Mouse (Mus musculus) neural tube, embryonic 15.5 days (tissue): ENCODE results near the gene Dlgap1. TPM values are rescaled to one million over a fixed set of nuclear protein-coding genes. Genes with fewer than 3 reads are reported as not detected.

Experiments
- ATAC-seq: fragments of 200-750 bp; cut with Nextera tagmentation; 2 replicates; pipeline ENCODE4 v1.8.0; 2017; ENCODE audit warnings: mild to moderate bottlenecking, moderate TSS enrichment, moderate library complexity; ENCODE audit not compliant: low FRiP score
- H3K27ac ChIP-seq: fragments of 300-500 bp; sonication (generic); replicated peaks from 2 replicates; pipeline ENCODE4 v1.5.1; 2015; ENCODE audit warnings: mild to moderate bottlenecking, inconsistent platforms
- H3K27me3 ChIP-seq: fragments of 300-500 bp; sonication (generic); replicated peaks from 2 replicates; pipeline ENCODE4 v1.6.1; 2015; ENCODE audit warnings: inconsistent platforms
- H3K36me3 ChIP-seq: fragments of 300-500 bp; sonication (generic); 2 replicates; pipeline ENCODE4 v1.6.1; 2015; ENCODE audit warnings: inconsistent platforms
- H3K4me1 ChIP-seq: fragments of 300-500 bp; sonication (generic); 2 replicates; pipeline ENCODE4 v1.6.1; 2015; ENCODE audit warnings: inconsistent platforms
- H3K4me2 ChIP-seq: fragments of 300-500 bp; sonication (generic); 2 replicates; pipeline ENCODE4 v1.6.1; 2015; ENCODE audit warnings: inconsistent platforms, mild to moderate bottlenecking, moderate library complexity
- H3K4me3 ChIP-seq: fragments of 300-500 bp; sonication (generic); replicated peaks from 2 replicates; pipeline ENCODE4 v1.5.1; 2015; ENCODE audit warnings: mild to moderate bottlenecking, inconsistent platforms
- H3K9ac ChIP-seq: fragments of 300-500 bp; sonication (generic); replicated peaks from 2 replicates; pipeline ENCODE4 v1.6.1; 2015; ENCODE audit warnings: mild to moderate bottlenecking, inconsistent platforms
- H3K9me3 ChIP-seq: fragments of 300-500 bp; sonication (generic); replicated peaks from 2 replicates; pipeline ENCODE4 v1.6.1; 2016; ENCODE audit warnings: inconsistent platforms
- WGBS: fragments of 180-500 bp; shearing (Covaris S2); methylation state at CpG from one replicate; pipeline ENCODE4 v1.1.7; 2015; ENCODE audit warnings: mixed read lengths; 5-methylcytosine and 5-hydroxymethylcytosine counted together
- polyA plus RNA-seq: library from polyadenylated mRNA; unstranded; fragments of >200 nt; fragmentation: Nextera tagmentation; extraction: Ambion mirVana; gene quantifications from 2 replicates; pipeline ENCODE4 v1.2.1, GENCODE M21; 2015

The Dlgap1 gene
- polyA plus RNA-seq, 1 experiment from 2014 or later = 42.6 TPM

DNA sequence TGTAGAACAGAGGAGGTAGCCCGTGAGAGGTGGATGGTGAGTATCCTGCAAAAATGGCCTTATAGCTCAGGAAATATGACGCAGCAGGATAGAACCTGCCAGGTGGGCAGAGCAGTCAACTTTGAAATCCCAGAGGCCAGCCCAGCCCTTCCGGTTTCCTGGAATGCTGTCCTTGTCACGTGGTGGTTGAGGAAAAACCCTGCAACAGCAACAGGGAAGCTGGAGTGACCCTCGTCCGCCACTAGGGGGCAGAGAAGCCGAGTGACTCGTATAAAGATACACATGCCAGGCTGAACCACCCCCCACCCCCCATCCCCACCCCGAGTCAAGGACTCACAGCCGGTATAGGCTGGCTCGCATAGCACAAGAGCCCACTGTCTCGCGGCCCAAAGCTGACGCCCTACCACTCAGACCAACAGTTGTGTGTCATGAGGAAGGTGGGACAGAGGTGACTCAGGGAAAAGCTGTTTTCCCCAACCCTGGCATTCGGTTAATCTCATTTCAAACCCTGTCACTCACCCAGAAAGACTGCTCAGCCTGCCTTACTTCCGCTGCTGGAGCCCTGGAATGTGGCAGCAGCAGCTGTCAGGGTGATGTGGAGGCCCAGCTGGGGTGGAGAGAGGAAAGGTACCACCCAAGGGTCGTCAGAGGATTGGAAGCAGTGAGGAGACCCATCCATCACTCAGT lies 769.4 kb downstream of the Dlgap1 start:
- peak overlapping the region; percentile 27 for H3K4me3 ChIP-seq
- H3K27ac ChIP-seq = peak overlapping the region; percentile 41
- peak overlapping the region; percentile 60 for H3K4me2 ChIP-seq
- H3K9ac ChIP-seq = no peak overlapping the region
- H3K4me1 ChIP-seq = peaks cover 17% of the 10 kb centered on the region
- no peaks in the 10 kb centered on the region for H3K36me3 ChIP-seq
- no peaks in the 10 kb centered on the region for H3K9me3 ChIP-seq
- peak; percentile 82 for ATAC-seq
- WGBS = 3% methylated on average over 17 of the region's 17 CpGs
- H3K27me3 ChIP-seq = no peaks in the 10 kb centered on the region

DNA sequence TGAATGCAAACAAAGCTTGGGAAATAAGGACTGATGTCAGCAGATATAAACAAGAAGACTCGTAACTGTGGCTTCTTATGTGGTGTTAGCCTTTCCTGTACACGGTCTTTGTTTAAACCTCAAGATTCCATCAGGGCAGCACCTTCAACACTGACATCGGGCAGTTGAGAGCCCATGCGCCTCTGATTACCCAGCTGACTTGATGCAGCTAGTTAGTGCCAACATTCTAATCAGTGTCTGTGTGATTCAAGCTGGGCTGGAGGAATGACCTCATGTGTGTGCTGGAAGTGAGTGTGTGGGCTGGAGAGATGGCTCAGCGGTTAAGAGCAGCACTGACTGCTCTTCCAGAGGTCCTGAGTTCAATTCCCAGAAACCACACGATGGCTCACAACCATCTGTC lies 770.5 kb downstream of the Dlgap1 start:
- no peaks in the 10 kb centered on the region for H3K36me3 ChIP-seq
- no peak overlapping the region for H3K4me3 ChIP-seq
- no peak overlapping the region for H3K9ac ChIP-seq
- no peak for ATAC-seq
- H3K9me3 ChIP-seq = no peaks in the 10 kb centered on the region
- H3K4me2 ChIP-seq = no peak overlapping the region
- WGBS = 87% methylated on average over 6 of the region's 6 CpGs
- H3K4me1 ChIP-seq = peaks cover 17% of the 10 kb centered on the region
- H3K27ac ChIP-seq = no peak overlapping the region
- no peaks in the 10 kb centered on the region for H3K27me3 ChIP-seq

DNA sequence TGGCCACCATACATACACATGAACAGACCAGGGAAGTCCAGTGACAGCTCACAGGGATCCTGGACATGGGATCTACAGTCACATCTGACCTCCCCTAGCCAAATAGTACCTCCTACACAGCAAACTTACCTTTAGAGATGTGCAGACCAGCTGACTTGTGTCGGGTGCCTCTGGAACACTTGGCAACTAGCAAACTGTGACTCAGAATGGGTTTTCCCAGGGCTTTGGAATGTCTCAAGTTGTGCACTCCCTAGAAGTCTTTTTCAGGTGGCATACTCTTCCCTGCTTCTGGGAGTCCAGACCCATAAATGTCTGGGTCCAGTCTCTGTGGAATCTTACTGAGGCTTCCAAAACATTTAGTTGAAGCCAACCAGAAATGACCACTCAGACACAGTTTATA lies 772.8 kb downstream of the Dlgap1 start:
- no peaks in the 10 kb centered on the region for H3K36me3 ChIP-seq
- no peaks in the 10 kb centered on the region for H3K9me3 ChIP-seq
- ATAC-seq = no peak
- H3K4me1 ChIP-seq = peaks cover 19% of the 10 kb centered on the region
- H3K9ac ChIP-seq = no peak overlapping the region
- 96% methylated on average over 1 of the region's 1 CpGs for WGBS
- no peak overlapping the region for H3K27ac ChIP-seq
- H3K4me2 ChIP-seq = no peak overlapping the region
- H3K27me3 ChIP-seq = no peaks in the 10 kb centered on the region
- no peak overlapping the region for H3K4me3 ChIP-seq

DNA sequence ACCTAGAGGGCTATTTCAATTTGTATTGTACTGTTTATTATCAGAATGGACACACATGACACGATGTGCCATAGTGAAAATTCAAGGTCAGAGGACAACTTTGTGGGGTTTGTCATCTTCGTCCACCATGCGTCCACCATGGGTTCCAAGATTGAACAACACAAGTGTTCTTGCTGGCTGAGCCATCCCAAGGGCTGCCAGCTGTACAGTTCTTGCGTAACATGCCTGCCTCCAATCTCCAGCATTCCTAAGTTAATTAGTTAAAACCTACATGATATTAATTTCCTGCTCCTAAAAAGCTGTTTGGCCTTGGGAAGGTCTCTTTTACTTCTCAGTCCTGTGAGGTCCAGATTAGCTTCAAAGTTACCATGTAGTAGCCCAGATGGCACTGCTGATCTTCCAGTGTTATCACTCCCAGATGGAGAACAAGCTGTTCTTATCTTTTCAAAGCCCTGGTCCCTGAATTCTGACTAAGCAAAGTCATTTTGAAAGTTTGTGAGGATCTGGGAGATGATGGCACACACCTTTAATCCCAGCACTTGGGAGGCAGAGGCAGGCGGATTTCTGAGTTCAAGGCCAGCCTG lies 775.8 kb downstream of the Dlgap1 start:
- no peak for ATAC-seq
- H3K27ac ChIP-seq = no peak overlapping the region
- peaks cover 21% of the 10 kb centered on the region for H3K4me1 ChIP-seq
- no peak overlapping the region for H3K4me3 ChIP-seq
- no peaks in the 10 kb centered on the region for H3K36me3 ChIP-seq
- no peaks in the 10 kb centered on the region for H3K27me3 ChIP-seq
- WGBS = 96% methylated on average over 5 of the region's 5 CpGs
- no peaks in the 10 kb centered on the region for H3K9me3 ChIP-seq
- no peak overlapping the region for H3K4me2 ChIP-seq
- H3K9ac ChIP-seq = no peak overlapping the region

DNA sequence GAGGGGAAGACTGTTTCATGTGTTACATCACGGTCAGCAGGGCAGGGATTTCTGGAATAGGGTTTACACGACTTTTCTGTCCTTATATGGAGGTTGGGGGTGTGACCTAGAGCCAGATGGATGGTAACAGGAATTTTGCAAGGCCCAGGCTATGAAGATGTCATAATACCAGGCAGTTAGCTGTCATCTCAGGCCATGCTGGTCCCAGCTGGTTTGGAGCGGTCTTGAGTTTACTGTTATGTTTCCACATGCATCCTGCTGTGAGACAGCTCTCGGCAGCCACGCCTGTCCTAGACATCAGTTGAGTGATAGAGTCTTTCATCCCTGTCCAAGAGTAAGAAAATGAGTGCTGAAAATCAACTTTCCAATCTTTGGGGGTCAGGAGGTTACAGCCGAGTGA lies 776.5 kb downstream of the Dlgap1 start:
- Histone ChIP-seq H3K27me3 (0 out of 2 replicates have a peak, but pooled peaks cover 4% of the 10 kb centered on the region), H3K9ac (no peak overlapping the region), H3K27ac (no peak overlapping the region), H3K4me2 (no peak overlapping the region), H3K4me1 (peaks cover 21% of the 10 kb centered on the region), H3K36me3 (no peaks in the 10 kb centered on the region), H3K4me3 (no peak overlapping the region), H3K9me3 (no peaks in the 10 kb centered on the region)
- 78% methylated on average over 6 of the region's 6 CpGs for WGBS
- ATAC-seq = no peak

DNA sequence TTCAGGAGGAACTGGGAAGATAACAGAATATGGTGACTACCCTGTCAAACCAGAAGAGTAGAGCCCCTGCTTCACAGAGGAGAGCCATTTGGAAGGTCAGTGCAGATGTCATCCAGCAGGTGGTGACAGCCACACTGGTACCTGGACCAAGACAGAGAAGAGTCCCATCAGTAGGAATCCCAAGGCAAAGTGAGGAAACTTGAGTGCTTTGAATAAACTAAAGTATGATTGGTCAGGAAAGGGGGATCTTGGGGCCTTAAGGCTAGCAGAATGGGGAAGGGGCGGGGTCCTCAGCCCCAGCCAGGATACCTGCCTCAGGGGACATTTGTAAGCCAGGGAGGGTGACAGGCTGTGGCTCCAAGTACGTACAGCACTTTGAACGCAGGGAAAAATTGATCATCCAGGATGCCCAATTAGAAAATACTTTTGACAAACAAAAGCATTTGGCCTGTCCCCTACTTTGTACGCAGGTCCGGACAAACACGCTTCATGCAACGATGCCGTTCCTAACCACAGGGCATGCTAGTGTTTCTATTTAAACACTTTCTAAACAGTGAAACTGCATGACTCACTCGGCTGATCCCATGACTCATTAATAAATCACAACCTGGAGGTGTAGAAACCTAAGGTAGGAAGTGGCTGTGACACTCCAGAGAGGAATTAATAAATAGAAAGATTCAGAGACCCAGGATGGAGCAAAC lies 777.7 kb downstream of the Dlgap1 start:
- H3K4me2 ChIP-seq = no peak overlapping the region
- no peak for ATAC-seq
- peaks cover 28% of the 10 kb centered on the region for H3K4me1 ChIP-seq
- H3K27me3 ChIP-seq = 0 out of 2 replicates have a peak, but pooled peaks cover 6% of the 10 kb centered on the region
- WGBS = 28% methylated on average over 9 of the region's 9 CpGs
- no peak overlapping the region for H3K4me3 ChIP-seq
- no peaks in the 10 kb centered on the region for H3K9me3 ChIP-seq
- no peak overlapping the region for H3K9ac ChIP-seq
- H3K36me3 ChIP-seq = no peaks in the 10 kb centered on the region
- H3K27ac ChIP-seq = no peak overlapping the region

DNA sequence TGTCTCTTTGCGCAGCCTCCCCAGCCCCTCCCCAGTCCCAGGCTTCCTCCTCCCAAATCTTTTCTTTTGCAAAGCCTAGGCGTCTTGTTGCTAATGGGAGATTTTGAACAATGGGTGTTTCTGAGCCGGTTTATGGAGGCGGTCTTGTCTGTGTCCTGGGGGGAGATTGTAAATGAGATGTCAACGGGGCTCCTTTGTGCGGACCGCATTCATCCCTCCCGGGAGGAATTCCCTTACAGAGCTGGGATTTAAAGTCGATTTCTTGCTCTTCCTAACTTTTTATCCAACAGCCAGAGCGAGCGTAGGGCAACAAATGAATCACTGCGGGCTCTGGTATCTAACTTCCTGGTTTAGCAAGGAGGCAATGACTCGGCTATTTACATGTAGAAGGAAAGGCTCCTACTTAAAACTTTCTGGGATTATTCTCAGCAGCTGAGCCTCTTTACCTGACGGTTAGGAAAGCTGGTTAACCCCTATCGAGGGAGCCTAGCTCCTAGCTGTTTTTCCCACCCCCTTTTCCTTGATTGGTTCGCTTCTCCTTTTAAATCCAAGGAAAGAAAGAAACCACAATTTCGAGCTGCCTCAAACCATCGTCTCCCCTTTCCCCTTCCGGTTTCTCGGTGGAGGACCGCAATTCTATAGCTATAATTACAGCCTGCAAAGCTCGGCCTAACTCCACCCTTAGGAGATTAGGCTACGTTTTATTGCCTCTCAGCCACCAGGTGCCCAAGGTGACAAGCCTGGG lies 779.0 kb downstream of the Dlgap1 start:
- WGBS = under 1% methylated on average over 23 of the region's 23 CpGs
- H3K9ac ChIP-seq = peak overlapping the region; percentile 23; the same call in 1 of the 2 replicates

DNA sequence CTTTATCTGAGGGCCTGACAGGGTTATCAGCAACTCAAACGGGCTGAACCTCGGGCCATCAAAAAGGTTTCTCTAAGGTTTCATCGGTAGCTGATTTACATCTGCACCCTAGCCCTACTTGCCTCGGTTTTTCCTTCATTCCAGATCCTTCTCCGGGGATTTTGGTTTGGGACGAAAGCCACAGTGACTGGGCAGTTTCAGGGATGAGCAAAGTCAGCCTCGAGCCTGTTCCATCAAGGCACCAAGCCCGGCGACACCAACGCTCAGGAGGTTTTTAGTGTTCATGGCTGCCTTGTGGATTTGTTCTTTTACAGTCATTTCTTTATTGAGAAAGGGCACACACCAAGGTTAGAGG lies 779.6 kb downstream of the Dlgap1 start:
- H3K4me1 ChIP-seq = peaks cover 28% of the 10 kb centered on the region
- ATAC-seq = no peak
- H3K36me3 ChIP-seq = no peaks in the 10 kb centered on the region
- 7% methylated on average over 10 of the region's 10 CpGs for WGBS
- H3K27me3 ChIP-seq = 0 out of 2 replicates have a peak, but pooled peaks cover 6% of the 10 kb centered on the region
- H3K4me2 ChIP-seq = peak overlapping the region; percentile 52
- H3K27ac ChIP-seq = no peak overlapping the region; the same call in 1 of the 2 replicates
- H3K4me3 ChIP-seq = 0 out of 2 replicates have a peak overlapping the region, but pooled peaks have one; percentile 18
- 0 out of 2 replicates have a peak overlapping the region, but pooled peaks have one; percentile 23 for H3K9ac ChIP-seq
- H3K9me3 ChIP-seq = no peaks in the 10 kb centered on the region

More for the DNA sequence above, 779.0 kb downstream of the Dlgap1 start:
- 0 out of 2 replicates have a peak, but pooled peaks cover 6% of the 10 kb centered on the region for H3K27me3 ChIP-seq
- peak overlapping the region; percentile 68 for H3K27ac ChIP-seq
- no peaks in the 10 kb centered on the region for H3K36me3 ChIP-seq
- peak overlapping the region; percentile 52 for H3K4me2 ChIP-seq
- H3K4me3 ChIP-seq = peak overlapping the region; percentile 18
- ATAC-seq = no peak
- H3K4me1 ChIP-seq = peaks cover 28% of the 10 kb centered on the region
- no peaks in the 10 kb centered on the region for H3K9me3 ChIP-seq

DNA sequence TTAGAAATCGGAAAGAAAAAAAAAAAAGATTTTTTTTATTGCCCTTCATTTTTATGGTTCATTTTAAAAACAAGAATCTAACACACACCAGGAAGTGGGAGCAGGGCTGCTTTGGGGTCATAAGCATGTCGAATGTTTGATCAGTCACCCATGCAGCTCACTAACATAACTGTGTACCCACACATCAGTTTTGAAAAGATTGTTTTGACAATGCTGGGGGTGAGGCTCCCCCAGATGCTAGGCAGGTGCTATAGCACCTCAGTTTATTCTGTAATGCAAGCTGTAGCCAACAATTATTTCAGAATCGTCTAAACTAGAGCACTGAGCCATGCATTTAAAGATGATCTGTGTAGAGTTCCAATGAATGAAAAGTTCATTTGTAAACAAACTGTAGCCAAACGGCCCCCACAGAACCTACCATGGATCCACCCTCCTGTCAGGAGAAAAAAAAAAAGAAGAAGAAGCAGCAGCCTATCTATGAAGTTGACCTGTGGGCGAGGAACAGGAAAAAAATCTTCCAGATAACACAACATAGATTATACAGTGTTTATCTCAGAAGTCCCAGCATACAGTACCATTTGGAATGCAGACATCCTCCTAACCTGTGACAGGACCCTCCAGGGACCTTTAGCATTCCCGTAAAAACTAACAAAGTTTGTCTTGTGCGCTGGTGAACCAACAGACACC lies 780.2 kb downstream of the Dlgap1 start:
- 40% methylated on average over 7 of the region's 7 CpGs for WGBS
- Histone ChIP-seq H3K27me3 (0 out of 2 replicates have a peak, but pooled peaks cover 6% of the 10 kb centered on the region), H3K9me3 (no peaks in the 10 kb centered on the region), H3K27ac (no peak overlapping the region), H3K36me3 (no peaks in the 10 kb centered on the region), H3K9ac (no peak overlapping the region), H3K4me1 (peaks cover 28% of the 10 kb centered on the region), H3K4me2 (no peak overlapping the region), H3K4me3 (no peak overlapping the region)
- no peak for ATAC-seq

DNA sequence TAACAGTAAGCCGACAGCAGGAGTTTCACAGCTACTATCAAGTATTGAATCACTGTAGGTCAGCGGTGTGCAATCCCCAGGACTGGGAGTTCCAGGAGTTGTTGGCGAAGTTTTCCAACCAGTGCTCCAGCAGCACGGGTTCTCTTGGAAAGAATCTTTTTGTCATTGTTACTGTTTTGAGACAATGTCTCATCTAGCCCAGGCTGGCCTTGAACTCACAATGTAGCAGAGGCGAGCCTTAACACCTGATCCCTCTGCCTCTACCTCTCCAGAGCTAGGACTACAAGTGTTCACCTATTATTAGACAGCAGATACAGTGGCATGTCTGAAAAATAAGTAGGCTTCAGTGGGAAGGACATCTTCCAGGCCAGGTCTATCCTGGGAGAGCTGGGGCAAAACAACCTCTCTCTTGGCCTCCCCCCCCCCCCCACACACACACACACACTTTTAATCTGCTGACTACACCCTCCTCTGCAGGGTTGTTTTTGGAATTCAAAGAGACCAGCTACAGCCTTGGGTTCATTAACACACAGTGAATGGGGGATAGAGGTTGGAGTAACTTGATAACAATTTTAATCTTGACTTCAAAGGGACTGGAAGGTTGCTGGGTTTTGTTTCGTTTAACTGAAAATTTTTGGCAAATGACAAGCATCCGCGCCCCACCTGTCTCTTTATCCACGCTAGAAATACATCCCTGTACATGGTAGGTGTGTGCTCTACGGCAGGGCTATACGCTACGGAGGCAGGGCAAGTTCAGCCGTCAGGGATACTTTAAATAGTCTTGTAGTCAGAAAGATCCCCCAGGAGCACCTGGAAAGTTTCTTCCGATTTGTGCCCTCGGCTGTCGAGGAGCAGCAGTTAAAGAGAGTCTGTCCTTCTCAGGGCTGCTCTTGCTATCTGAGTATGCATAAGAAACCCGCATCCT lies 781.6 kb downstream of the Dlgap1 start:
- peaks cover 39% of the 10 kb centered on the region for H3K4me1 ChIP-seq
- no peak overlapping the region for H3K27ac ChIP-seq
- WGBS = 50% methylated on average over 17 of the region's 17 CpGs
- no peak overlapping the region for H3K4me3 ChIP-seq
- H3K4me2 ChIP-seq = peak overlapping the region; percentile 49
- no peak overlapping the region for H3K9ac ChIP-seq
- H3K27me3 ChIP-seq = 0 out of 2 replicates have a peak, but pooled peaks cover 6% of the 10 kb centered on the region
- no peaks in the 10 kb centered on the region for H3K9me3 ChIP-seq
- no peak for ATAC-seq
- H3K36me3 ChIP-seq = no peaks in the 10 kb centered on the region
